Mouse (Mus musculus) heart, embryonic 16.5 days (tissue): ENCODE results near the gene Ltbp1. TPM values are rescaled to one million over a fixed set of nuclear protein-coding genes. Genes with fewer than 3 reads are reported as not detected.

Experiments used
- ATAC-seq: fragments of 200-750 bp; cut with Nextera tagmentation; replicated peaks from 2 replicates; pipeline ENCODE4 v1.8.0; 2017; ENCODE audit warnings: moderate number of reproducible peaks; ENCODE audit not compliant: insufficient read depth, low FRiP score; ENCODE audit errors: extremely low read depth
- H3K27ac ChIP-seq: fragments of 300-500 bp; sonication (generic); 2 replicates; pipeline ENCODE4 v1.5.1; 2014; ENCODE audit warnings: mild to moderate bottlenecking, low read length, control low read depth, moderate library complexity
- H3K27me3 ChIP-seq: fragments of 300-500 bp; sonication (generic); 2 replicates; pipeline ENCODE4 v1.6.1; 2014; ENCODE audit warnings: low read length, mixed read lengths; ENCODE audit not compliant: control insufficient read depth, insufficient read depth
- H3K36me3 ChIP-seq: fragments of 300-500 bp; sonication (generic); 2 replicates; pipeline ENCODE4 v1.6.1; 2014; ENCODE audit not compliant: control insufficient read depth, insufficient read depth
- H3K4me1 ChIP-seq: fragments of 300-500 bp; sonication (generic); 2 replicates; pipeline ENCODE4 v1.6.1; 2014; ENCODE audit warnings: low read length, mixed read lengths; ENCODE audit not compliant: control insufficient read depth, insufficient read depth
- H3K4me2 ChIP-seq: fragments of 300-500 bp; sonication (generic); 2 replicates; pipeline ENCODE4 v1.6.1; 2014; ENCODE audit warnings: low read depth, mild to moderate bottlenecking, control low read depth, low read length
- H3K4me3 ChIP-seq: fragments of 300-500 bp; sonication (generic); 2 replicates; pipeline ENCODE4 v1.5.1; 2014; ENCODE audit warnings: mild to moderate bottlenecking, control low read depth, low read length
- H3K9ac ChIP-seq: fragments of 300-500 bp; sonication (generic); 2 replicates; pipeline ENCODE4 v1.6.1; 2014; ENCODE audit warnings: low read length, control low read depth
- H3K9me3 ChIP-seq: fragments of 300-500 bp; sonication (generic); replicated peaks from 2 replicates; pipeline ENCODE4 v1.6.1; 2016; ENCODE audit warnings: low read length; ENCODE audit not compliant: control insufficient read depth
- WGBS: fragments of 180-500 bp; shearing (Covaris S2); extraction: QIAGEN DNeasy Blood & Tissue Kit; methylation state at CpG from one replicate; pipeline ENCODE4 v1.1.7; 2014; 5-methylcytosine and 5-hydroxymethylcytosine counted together
- polyA plus RNA-seq: library from polyadenylated mRNA; unstranded; fragments of >200 nt; fragmentation: Nextera tagmentation; extraction: Ambion mirVana; gene quantifications from 2 replicates; pipeline ENCODE4 v1.2.1, GENCODE M21; 2015

Ltbp1 gene
- polyA plus RNA-seq, 1 experiment from 2014 or later: 15.6 TPM

DNA sequence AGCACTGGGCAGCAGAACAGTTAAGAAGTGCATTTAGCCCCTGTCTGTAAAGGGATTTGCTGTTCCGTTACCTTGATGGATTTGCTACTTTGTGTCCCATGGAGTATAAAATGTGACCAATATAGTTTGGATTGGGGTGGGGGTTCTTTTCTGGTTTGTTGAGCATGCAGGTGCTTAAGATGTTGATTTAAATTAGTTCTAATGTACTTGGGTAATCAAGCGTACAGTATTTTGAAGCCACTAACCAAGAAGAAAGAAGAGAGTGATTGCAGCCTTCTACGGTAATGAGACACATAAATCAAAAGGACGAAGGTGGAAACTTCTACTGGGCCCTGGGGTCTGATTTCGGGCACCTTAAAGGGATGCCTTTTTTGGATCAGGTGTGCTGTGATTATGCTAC is 102.5 kb downstream of the Ltbp1 start:
- no peak for ATAC-seq
- Histone ChIP-seq H3K4me1 (no peaks in the 10 kb centered on the region), H3K36me3 (no peaks in the 10 kb centered on the region), H3K4me2 (no peak overlapping the region), H3K27ac (no peak overlapping the region), H3K9me3 (no peaks in the 10 kb centered on the region), H3K9ac (no peak overlapping the region), H3K4me3 (no peak overlapping the region), H3K27me3 (no peaks in the 10 kb centered on the region)
- 90% methylated on average over 5 of the region's 5 CpGs for WGBS

- H3K27ac ChIP-seq: no peak overlapping the region
- no peak overlapping the region for H3K9ac ChIP-seq
- ATAC-seq: no peak
- no peaks in the 10 kb centered on the region for H3K36me3 ChIP-seq
- 80% methylated on average over 5 of the region's 5 CpGs for WGBS
- no peaks in the 10 kb centered on the region for H3K27me3 ChIP-seq
- no peak overlapping the region for H3K4me3 ChIP-seq
- no peak overlapping the region for H3K4me2 ChIP-seq
- H3K9me3 ChIP-seq: no peaks in the 10 kb centered on the region
- H3K4me1 ChIP-seq: no peaks in the 10 kb centered on the region
Measured at GRCm38 (mm10) chr17:75109081-75109716, 103.8 kb downstream of the Ltbp1 start.

- WGBS: 80% methylated on average over 16 of the region's 16 CpGs
Measured at GRCm38 (mm10) chr17:75110252-75111205, 105.2 kb downstream of the Ltbp1 start.

DNA sequence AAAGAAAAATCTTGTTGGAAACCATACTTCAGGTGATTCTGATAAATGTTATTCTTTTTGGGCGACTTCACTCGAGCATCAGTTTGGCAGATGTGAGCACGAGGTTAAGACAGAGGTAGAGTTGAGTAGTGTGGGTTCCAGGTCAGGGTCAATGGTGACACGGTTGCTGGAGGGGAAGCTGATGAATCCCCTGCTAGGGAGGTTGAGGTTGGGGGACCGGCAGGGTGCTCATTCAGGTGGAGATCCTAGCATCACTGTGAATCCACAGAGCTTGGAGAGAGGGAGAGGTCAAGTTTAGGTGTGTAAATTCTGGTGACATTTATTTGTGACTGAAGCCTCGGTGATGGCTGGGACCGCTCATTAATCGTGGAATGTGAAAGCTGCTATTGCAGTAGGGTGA is 110.2 kb downstream of the Ltbp1 start:
- H3K4me3 ChIP-seq: no peak overlapping the region
- H3K4me2 ChIP-seq: no peak overlapping the region
- H3K36me3 ChIP-seq: no peaks in the 10 kb centered on the region
- peaks cover 5% of the 10 kb centered on the region; the same call in 1 of the 2 replicates for H3K4me1 ChIP-seq
- H3K9me3 ChIP-seq: no peaks in the 10 kb centered on the region
- H3K9ac ChIP-seq: no peak overlapping the region
- ATAC-seq: no peak
- H3K27ac ChIP-seq: no peak overlapping the region
- 84% methylated on average over 8 of the region's 8 CpGs for WGBS
- no peaks in the 10 kb centered on the region for H3K27me3 ChIP-seq

More at GRCm38 (mm10) chr17:75110252-75111205, 105.2 kb downstream of the Ltbp1 start:
- no peak overlapping the region for H3K4me2 ChIP-seq
- H3K9ac ChIP-seq: no peak overlapping the region
- H3K4me3 ChIP-seq: no peak overlapping the region
- no peaks in the 10 kb centered on the region for H3K36me3 ChIP-seq
- H3K27me3 ChIP-seq: no peaks in the 10 kb centered on the region
- ATAC-seq: no peak
- H3K9me3 ChIP-seq: no peaks in the 10 kb centered on the region
- no peaks in the 10 kb centered on the region for H3K4me1 ChIP-seq
- H3K27ac ChIP-seq: no peak overlapping the region

- 80% methylated on average over 3 of the region's 3 CpGs for WGBS
- no peaks in the 10 kb centered on the region for H3K9me3 ChIP-seq
- no peak overlapping the region for H3K4me3 ChIP-seq
Measured at GRCm38 (mm10) chr17:75118896-75119295, 113.5 kb downstream of the Ltbp1 start.

GRCm38 (mm10) chr17:75119422-75119821 is 114.1 kb downstream of the Ltbp1 start:
- 45% methylated on average over 3 of the region's 3 CpGs for WGBS
- no peaks in the 10 kb centered on the region for H3K36me3 ChIP-seq
- no peak overlapping the region for H3K9ac ChIP-seq
- H3K4me1 ChIP-seq: peaks cover 5% of the 10 kb centered on the region; the same call in 1 of the 2 replicates
- H3K4me3 ChIP-seq: no peak overlapping the region
- no peak overlapping the region for H3K27ac ChIP-seq
- ATAC-seq: no peak; the same call in 1 of the 2 replicates
- H3K4me2 ChIP-seq: no peak overlapping the region
- no peaks in the 10 kb centered on the region for H3K9me3 ChIP-seq
- no peaks in the 10 kb centered on the region for H3K27me3 ChIP-seq

More at GRCm38 (mm10) chr17:75118896-75119295, 113.5 kb downstream of the Ltbp1 start:
- H3K27me3 ChIP-seq: no peaks in the 10 kb centered on the region
- H3K4me1 ChIP-seq: peaks cover 5% of the 10 kb centered on the region; the same call in 1 of the 2 replicates
- no peak overlapping the region for H3K4me2 ChIP-seq
- H3K27ac ChIP-seq: no peak overlapping the region
- no peaks in the 10 kb centered on the region for H3K36me3 ChIP-seq
- ATAC-seq: no peak
- no peak overlapping the region for H3K9ac ChIP-seq

DNA sequence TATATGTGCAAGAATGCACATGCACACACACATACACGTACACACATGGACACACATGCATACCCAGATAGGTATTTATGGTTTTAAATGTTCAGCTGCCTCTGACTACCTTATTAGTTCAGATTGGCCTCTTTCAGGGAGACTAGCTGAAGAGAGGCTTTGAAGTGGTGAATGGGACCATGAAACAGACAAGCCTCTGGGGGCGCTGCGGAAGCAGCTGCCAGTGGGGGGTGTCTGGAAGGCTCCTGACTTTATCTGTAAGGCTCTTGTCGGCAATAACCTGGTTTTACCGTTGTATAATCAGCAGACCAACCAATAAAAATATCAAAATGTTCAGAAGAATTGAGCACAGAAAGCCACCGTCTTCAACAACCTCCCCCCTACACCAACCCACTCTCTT is 114.7 kb downstream of the Ltbp1 start:
- Histone ChIP-seq H3K9me3 (no peaks in the 10 kb centered on the region), H3K9ac (no peak overlapping the region), H3K4me3 (no peak overlapping the region), H3K4me2 (no peak overlapping the region), H3K27ac (no peak overlapping the region), H3K36me3 (no peaks in the 10 kb centered on the region), H3K27me3 (no peaks in the 10 kb centered on the region), H3K4me1 (peaks cover 5% of the 10 kb centered on the region; the same call in 1 of the 2 replicates)
- ATAC-seq: no peak
- WGBS: 73% methylated on average over 6 of the region's 6 CpGs

GRCm38 (mm10) chr17:75122584-75123282 is 117.4 kb downstream of the Ltbp1 start:
- no peaks in the 10 kb centered on the region for H3K27me3 ChIP-seq
- no peaks in the 10 kb centered on the region for H3K9me3 ChIP-seq
- no peak overlapping the region for H3K9ac ChIP-seq
- no peaks in the 10 kb centered on the region for H3K36me3 ChIP-seq
- no peak overlapping the region for H3K27ac ChIP-seq
- no peaks in the 10 kb centered on the region for H3K4me1 ChIP-seq
- no peak for ATAC-seq
- WGBS: 68% methylated on average over 8 of the region's 8 CpGs
- H3K4me2 ChIP-seq: no peak overlapping the region
- no peak overlapping the region for H3K4me3 ChIP-seq
